Mouse (Mus musculus): ENCODE measurements around the gene Jmjd4. TPM values are rescaled to one million over a fixed set of nuclear protein-coding genes. Genes with fewer than 3 reads are reported as not detected.

Gene Jmjd4
- 20.2 and 20.5 TPM in 2 replicates for polyA plus RNA-seq (2015; fragmentation: Nextera tagmentation; extraction: Ambion mirVana)

DNA sequence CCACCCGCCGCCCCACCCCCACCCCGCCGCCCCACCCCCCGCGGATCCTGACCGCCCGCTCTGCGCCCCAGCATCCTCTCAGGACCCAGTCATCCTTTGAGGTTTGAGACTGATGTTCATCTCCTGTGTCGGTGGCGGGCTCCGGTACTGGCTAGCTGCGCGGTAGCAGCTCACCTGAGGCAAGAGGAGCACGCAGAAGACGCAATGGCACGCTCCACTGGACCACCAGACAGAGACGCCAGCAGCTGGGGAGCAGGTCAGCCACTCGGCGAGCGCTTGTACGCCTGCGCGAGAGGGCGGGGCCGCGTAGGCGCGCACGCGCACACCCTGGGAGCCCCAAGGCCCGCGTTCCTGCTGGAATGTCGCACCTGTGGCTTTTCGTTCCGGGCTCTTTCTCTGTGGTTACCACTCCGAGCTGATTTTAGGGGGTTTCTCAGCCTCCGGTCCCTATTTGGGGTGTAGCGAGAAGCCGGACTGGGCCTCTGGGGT lies at the start of gene Jmjd4:
TSS of gene Jmjd4 (plus strand) at position 305 of the 489 bp plus-strand sequence.
- Histone ChIP-seq H3K4me1 (peaks cover 34% of the 10 kb centered on the region), H3K9ac (replicated peaks) (peak within 1 kb of the TSS; percentile 79), H3K27ac (replicated peaks) (peak within 1 kb of the TSS; percentile 90), H3K9me3 (replicated peaks) (no peaks in the 10 kb centered on the region), H3K4me2 (peak within 1 kb of the TSS; percentile 78), H3K27me3 (replicated peaks) (no peaks in the 10 kb centered on the region), H3K36me3 (peaks cover 17% of the 10 kb centered on the region), H3K4me3 (replicated peaks) (peak within 1 kb of the TSS; percentile 87)
- WGBS: under 1% methylated on average over 38 of the region's 40 CpGs
- peak; percentile 97 for ATAC-seq (ENCODE audit: low FRiP score)

- 82% methylated on average over 2 of the region's 2 CpGs for WGBS
- Histone ChIP-seq H3K27ac (replicated peaks) (no peak overlapping the region; the same call in 1 of the 2 replicates), H3K4me1 (no peaks in the 10 kb centered on the region), H3K27me3 (replicated peaks) (no peaks in the 10 kb centered on the region), H3K4me2 (no peak overlapping the region), H3K36me3 (peaks cover 32% of the 10 kb centered on the region), H3K9ac (replicated peaks) (no peak overlapping the region), H3K9me3 (replicated peaks) (no peaks in the 10 kb centered on the region), H3K4me3 (replicated peaks) (no peak overlapping the region)
- no peak for ATAC-seq (ENCODE audit: low FRiP score)
Measured at GRCm38 (mm10) chr11:59400876-59401275, 49.0 kb upstream of the Jmjd4 start.

GRCm38 (mm10) chr11:59405761-59406160 lies 44.1 kb upstream of the Jmjd4 start:
- 69% methylated on average over 1 of the region's 1 CpGs for WGBS

GRCm38 (mm10) chr11:59410851-59411250 lies 39.0 kb upstream of the Jmjd4 start:
- Histone ChIP-seq H3K4me2 (no peak overlapping the region), H3K4me1 (peaks cover 15% of the 10 kb centered on the region), H3K9ac (replicated peaks) (no peak overlapping the region), H3K36me3 (peaks cover 46% of the 10 kb centered on the region), H3K27me3 (replicated peaks) (no peaks in the 10 kb centered on the region), H3K4me3 (replicated peaks) (no peak overlapping the region), H3K9me3 (replicated peaks) (no peaks in the 10 kb centered on the region), H3K27ac (replicated peaks) (no peak overlapping the region)
- 89% methylated on average over 2 of the region's 2 CpGs for WGBS
- no peak for ATAC-seq (ENCODE audit: low FRiP score)

More at GRCm38 (mm10) chr11:59405761-59406160, 44.1 kb upstream of the Jmjd4 start:
- Histone ChIP-seq H3K27me3 (replicated peaks) (no peaks in the 10 kb centered on the region), H3K9me3 (replicated peaks) (no peaks in the 10 kb centered on the region), H3K9ac (replicated peaks) (no peak overlapping the region), H3K4me3 (replicated peaks) (no peak overlapping the region), H3K27ac (replicated peaks) (no peak overlapping the region), H3K4me2 (no peak overlapping the region), H3K4me1 (no peaks in the 10 kb centered on the region), H3K36me3 (peaks cover 57% of the 10 kb centered on the region)
- ATAC-seq (ENCODE audit: low FRiP score): no peak

GRCm38 (mm10) chr11:59412058-59412457 lies 37.8 kb upstream of the Jmjd4 start:
- H3K4me1 ChIP-seq: peaks cover 15% of the 10 kb centered on the region
- peaks cover 41% of the 10 kb centered on the region for H3K36me3 ChIP-seq
- H3K9me3 ChIP-seq (replicated peaks): no peaks in the 10 kb centered on the region
- no peak overlapping the region for H3K4me2 ChIP-seq
- H3K9ac ChIP-seq (replicated peaks): no peak overlapping the region
- H3K27me3 ChIP-seq (replicated peaks): no peaks in the 10 kb centered on the region
- WGBS: 79% methylated on average over 6 of the region's 6 CpGs
- no peak for ATAC-seq (ENCODE audit: low FRiP score)
- H3K4me3 ChIP-seq (replicated peaks): no peak overlapping the region
- H3K27ac ChIP-seq (replicated peaks): no peak overlapping the region

- no peak for ATAC-seq (ENCODE audit: low FRiP score)
- no peak overlapping the region for H3K4me2 ChIP-seq
- peaks cover 36% of the 10 kb centered on the region for H3K36me3 ChIP-seq
- no peaks in the 10 kb centered on the region for H3K27me3 ChIP-seq (replicated peaks)
- no peaks in the 10 kb centered on the region for H3K9me3 ChIP-seq (replicated peaks)
- peak overlapping the region; percentile 11; the same call in 1 of the 2 replicates for H3K27ac ChIP-seq (replicated peaks)
- H3K4me1 ChIP-seq: peaks cover 15% of the 10 kb centered on the region
- H3K4me3 ChIP-seq (replicated peaks): no peak overlapping the region
- no peak overlapping the region for H3K9ac ChIP-seq (replicated peaks)
- 82% methylated on average over 13 of the region's 13 CpGs for WGBS
Measured at GRCm38 (mm10) chr11:59412999-59413863, 36.6 kb upstream of the Jmjd4 start.

DNA sequence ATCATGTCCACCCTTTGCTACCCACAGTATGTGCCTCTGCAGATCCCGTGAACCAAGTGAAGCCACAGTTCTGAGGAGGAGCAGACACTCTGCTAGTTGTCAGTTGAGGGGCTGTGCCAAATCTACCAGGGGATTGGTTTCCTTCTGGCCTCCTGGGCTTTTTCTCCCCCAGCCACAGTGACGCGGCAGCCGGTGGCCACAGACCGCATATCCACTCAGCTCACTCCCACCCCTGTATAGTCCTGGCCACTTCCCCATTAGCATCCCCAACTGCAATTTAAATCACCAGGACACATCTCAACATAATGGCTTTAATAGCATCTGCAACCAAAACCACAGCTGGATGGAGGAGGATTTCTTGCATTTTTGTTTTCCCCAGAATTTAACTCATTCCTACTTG lies 31.1 kb upstream of the Jmjd4 start:
- WGBS: 70% methylated on average over 5 of the region's 5 CpGs
- H3K4me1 ChIP-seq: peaks cover 9% of the 10 kb centered on the region; the same call in 1 of the 2 replicates
- H3K9me3 ChIP-seq (replicated peaks): no peaks in the 10 kb centered on the region
- H3K36me3 ChIP-seq: peaks cover 72% of the 10 kb centered on the region
- ATAC-seq (ENCODE audit: low FRiP score): no peak
- no peak overlapping the region for H3K9ac ChIP-seq (replicated peaks)
- H3K4me2 ChIP-seq: no peak overlapping the region
- H3K27me3 ChIP-seq (replicated peaks): no peaks in the 10 kb centered on the region
- no peak overlapping the region for H3K27ac ChIP-seq (replicated peaks)
- H3K4me3 ChIP-seq (replicated peaks): no peak overlapping the region

GRCm38 (mm10) chr11:59421436-59421835 lies 28.4 kb upstream of the Jmjd4 start:
- Histone ChIP-seq H3K4me2 (no peak overlapping the region), H3K27ac (replicated peaks) (no peak overlapping the region), H3K36me3 (peaks cover 78% of the 10 kb centered on the region), H3K9me3 (replicated peaks) (no peaks in the 10 kb centered on the region), H3K4me1 (peaks cover 22% of the 10 kb centered on the region), H3K27me3 (replicated peaks) (no peaks in the 10 kb centered on the region), H3K9ac (replicated peaks) (no peak overlapping the region), H3K4me3 (replicated peaks) (no peak overlapping the region)
- ATAC-seq (ENCODE audit: low FRiP score): no peak
- WGBS: 85% methylated on average over 8 of the region's 8 CpGs

DNA sequence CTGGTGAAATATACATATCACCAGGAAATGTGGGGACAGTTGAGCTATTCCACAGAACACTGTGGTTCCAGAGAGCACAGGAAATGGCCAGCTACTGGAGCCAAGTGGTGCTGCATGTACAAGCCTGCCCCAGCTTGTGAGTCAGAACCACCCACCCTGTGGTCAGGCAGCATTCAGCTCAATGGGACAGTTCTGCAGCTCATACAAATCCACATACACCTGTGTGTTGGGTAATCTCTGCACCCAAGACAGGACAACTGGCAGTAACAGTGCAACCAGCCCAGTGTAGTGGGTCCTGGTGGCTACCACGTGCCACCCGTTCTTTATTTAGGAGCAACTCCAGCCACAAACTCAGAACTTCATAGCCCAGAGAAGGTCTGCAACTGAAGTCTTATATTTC lies 27.9 kb upstream of the Jmjd4 start:
- 93% methylated on average over 2 of the region's 2 CpGs for WGBS
- no peaks in the 10 kb centered on the region for H3K9me3 ChIP-seq (replicated peaks)
- H3K36me3 ChIP-seq: peaks cover 80% of the 10 kb centered on the region
- H3K27ac ChIP-seq (replicated peaks): no peak overlapping the region
- no peak overlapping the region for H3K4me2 ChIP-seq
- no peak overlapping the region for H3K9ac ChIP-seq (replicated peaks)
- H3K4me1 ChIP-seq: peaks cover 22% of the 10 kb centered on the region
- H3K4me3 ChIP-seq (replicated peaks): no peak overlapping the region
- ATAC-seq (ENCODE audit: low FRiP score): no peak
- no peaks in the 10 kb centered on the region for H3K27me3 ChIP-seq (replicated peaks)

GRCm38 (mm10) chr11:59423010-59423588 lies 26.7 kb upstream of the Jmjd4 start:
- H3K9me3 ChIP-seq (replicated peaks): no peaks in the 10 kb centered on the region
- ATAC-seq (ENCODE audit: low FRiP score): no peak
- H3K4me1 ChIP-seq: peaks cover 22% of the 10 kb centered on the region
- H3K27ac ChIP-seq (replicated peaks): no peak overlapping the region
- WGBS: 75% methylated on average over 5 of the region's 5 CpGs
- H3K4me3 ChIP-seq (replicated peaks): no peak overlapping the region
- H3K36me3 ChIP-seq: peaks cover 87% of the 10 kb centered on the region
- no peak overlapping the region for H3K4me2 ChIP-seq
- no peaks in the 10 kb centered on the region for H3K27me3 ChIP-seq (replicated peaks)
- no peak overlapping the region for H3K9ac ChIP-seq (replicated peaks)

DNA sequence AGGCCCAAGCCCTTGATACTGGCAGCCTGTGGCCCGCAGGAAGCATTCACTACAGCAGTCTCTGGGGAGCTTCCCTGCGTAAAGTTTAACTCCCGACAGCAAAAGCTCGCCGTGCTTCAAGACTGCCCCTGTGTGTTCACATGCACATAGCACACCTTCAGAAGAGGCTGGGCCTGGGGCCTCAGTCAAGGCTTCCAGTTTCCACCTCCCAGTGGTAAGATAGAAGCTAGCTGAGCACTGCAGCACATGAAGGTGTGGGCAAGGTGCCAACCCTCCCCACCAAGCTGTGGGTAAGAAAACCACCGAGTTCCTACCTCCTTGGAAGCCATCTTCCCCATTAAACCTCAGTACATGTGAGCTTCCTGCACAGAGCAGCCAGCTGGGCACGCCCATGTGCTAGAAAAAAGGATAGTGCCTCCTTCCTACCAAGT lies 24.2 kb upstream of the Jmjd4 start:
- Histone ChIP-seq H3K36me3 (peaks cover 82% of the 10 kb centered on the region), H3K27ac (replicated peaks) (no peak overlapping the region), H3K4me3 (replicated peaks) (no peak overlapping the region), H3K4me2 (no peak overlapping the region), H3K4me1 (peaks cover 22% of the 10 kb centered on the region), H3K27me3 (replicated peaks) (no peaks in the 10 kb centered on the region), H3K9me3 (replicated peaks) (no peaks in the 10 kb centered on the region), H3K9ac (replicated peaks) (no peak overlapping the region)
- no peak for ATAC-seq (ENCODE audit: low FRiP score)
- 58% methylated on average over 7 of the region's 7 CpGs for WGBS
